Mouse (Mus musculus) retina, embryonic 14.5 days (tissue): ENCODE data around the gene Topors.

Experiments used
- DNase-seq: peaks from one replicate; pipeline ENCODE4 v3.0.0-alpha.2; 2015; ENCODE audit warnings: low spot score

The Topors gene

GRCm38 (mm10) chr4:40250984-40251383, 18.7 kb downstream of the Topors start:
- DNase-seq: no peak

GRCm38 (mm10) chr4:40244035-40244434, 25.6 kb downstream of the Topors start:
- DNase-seq: no peak

- DNase-seq: no peak
Observed at GRCm38 (mm10) chr4:40243006-40243405, 26.6 kb downstream of the Topors start.

GRCm38 (mm10) chr4:40241928-40242327, 27.7 kb downstream of the Topors start:
- DNase-seq: no peak

GRCm38 (mm10) chr4:40240272-40240744, 29.3 kb downstream of the Topors start:
- DNase-seq: no peak

GRCm38 (mm10) chr4:40239409-40240271, 30.0 kb downstream of the Topors start, which contains the start of gene Ddx58:
Gene Ddx58, minus strand, starts transcription at chr4:40239828.
- DNase-seq: peak; percentile 54

GRCm38 (mm10) chr4:40238483-40239408, 30.9 kb downstream of the Topors start:
- peak; percentile 28 for DNase-seq

GRCm38 (mm10) chr4:40236829-40237228, 32.8 kb downstream of the Topors start:
- DNase-seq: no peak

- DNase-seq: no peak
Observed at GRCm38 (mm10) chr4:40234256-40234655, 35.4 kb downstream of the Topors start.

- DNase-seq: no peak
Observed at GRCm38 (mm10) chr4:40233062-40233664, 36.5 kb downstream of the Topors start.

GRCm38 (mm10) chr4:40229723-40230122, 39.9 kb downstream of the Topors start:
- no peak for DNase-seq

- no peak for DNase-seq
Observed at GRCm38 (mm10) chr4:40227886-40228285, 41.8 kb downstream of the Topors start.

- no peak for DNase-seq
Observed at GRCm38 (mm10) chr4:40227131-40227530, 42.5 kb downstream of the Topors start.

GRCm38 (mm10) chr4:40226095-40226494, 43.6 kb downstream of the Topors start:
- no peak for DNase-seq

- DNase-seq: no peak
Observed at GRCm38 (mm10) chr4:40221876-40222585, 47.6 kb downstream of the Topors start.

GRCm38 (mm10) chr4:40221004-40221760, 48.5 kb downstream of the Topors start:
- no peak for DNase-seq

GRCm38 (mm10) chr4:40220437-40220836, 49.2 kb downstream of the Topors start:
- DNase-seq: peak; percentile 16

- peak; percentile 46 for DNase-seq
Observed at GRCm38 (mm10) chr4:40218382-40218781, 51.3 kb downstream of the Topors start.

- DNase-seq: no peak
Observed at GRCm38 (mm10) chr4:40217910-40218309, 51.7 kb downstream of the Topors start.

- DNase-seq: no peak
Observed at GRCm38 (mm10) chr4:40212177-40212576, 57.5 kb downstream of the Topors start.
